Mouse (Mus musculus) E14TG2a.4 (cell line): ENCODE measurements around the gene Mcub.

Source experiments
- CTCF ChIP-seq: conservative IDR thresholded peaks from 2 replicates; pipeline ENCODE4 v1.5.1; 2014; ENCODE audit warnings: low read length
- NANOG ChIP-seq: IDR thresholded peaks from 2 replicates; pipeline ENCODE4 v1.6.1; 2014; ENCODE audit warnings: borderline replicate concordance, low read length, mixed read lengths

GRCm38 (mm10) chr3:129892003-129892402, 78.0 kb downstream of the Mcub start:
- TF ChIP-seq CTCF (no peak), NANOG (no peak)
